Mouse (Mus musculus): ENCODE data around the gene Ms4a3. TPM values are rescaled to one million over a fixed set of nuclear protein-coding genes. Genes with fewer than 3 reads are reported as not detected.

Ms4a3 gene
- polyA plus RNA-seq, 1 experiment from 2014 or later = 0.12 TPM

DNA sequence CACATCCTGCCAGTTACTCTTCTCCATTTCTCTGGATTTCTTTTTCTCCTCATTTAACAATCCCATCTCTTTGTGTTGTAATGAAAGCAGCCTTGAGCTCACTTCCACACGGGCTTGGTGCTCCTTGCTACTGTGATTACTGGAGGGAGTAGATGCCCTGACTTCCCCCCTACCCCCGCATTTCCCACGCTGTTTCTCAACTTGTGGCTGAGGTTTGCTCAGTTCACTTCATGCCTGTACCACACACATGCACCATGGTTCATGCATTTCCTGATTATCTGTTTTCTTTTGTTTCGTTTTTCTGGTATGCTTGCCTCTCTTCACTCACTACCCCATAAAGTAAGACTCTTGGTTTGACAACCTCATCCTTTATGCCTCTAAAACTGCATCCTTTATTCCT lies 51.4 kb downstream of the Ms4a3 start:
- WGBS = 53% methylated on average over 4 of the region's 4 CpGs
- Histone ChIP-seq H3K36me3 (no peaks in the 10 kb centered on the region), H3K27me3 (replicated peaks) (no peaks in the 10 kb centered on the region), H3K9ac (no peak overlapping the region), H3K4me1 (no peaks in the 10 kb centered on the region), H3K27ac (replicated peaks) (no peak overlapping the region), H3K9me3 (no peaks in the 10 kb centered on the region), H3K4me2 (no peak overlapping the region), H3K4me3 (no peak overlapping the region)
- ATAC-seq (ENCODE audit: extremely low read depth, insufficient number of reproducible peaks, low FRiP score, low TSS enrichment) = no peak

Other genes with a start within 250 kb of the Ms4a3 start
- gene Ms4a4c, start 236.1 kb downstream of the Ms4a3 start, polyA plus RNA-seq (2015; fragmentation: Nextera tagmentation; extraction: Ambion mirVana) = 0.27 and 1.3 TPM in 2 replicates
- gene Ms4a4b, start 197.3 kb downstream of the Ms4a3 start, polyA plus RNA-seq (2015; fragmentation: Nextera tagmentation; extraction: Ambion mirVana) = not detected in 2 replicates
- 2.8 and 3.7 TPM in 2 replicates for gene Ms4a6c, start 171.5 kb downstream of the Ms4a3 start, polyA plus RNA-seq (2015; fragmentation: Nextera tagmentation; extraction: Ambion mirVana)
- gene Gm8369, start 154.9 kb downstream of the Ms4a3 start, polyA plus RNA-seq (2015; fragmentation: Nextera tagmentation; extraction: Ambion mirVana) = not detected in 2 replicates
- 3.0 and 3.7 TPM in 2 replicates for gene Ms4a6b, start 124.3 kb downstream of the Ms4a3 start, polyA plus RNA-seq (2015; fragmentation: Nextera tagmentation; extraction: Ambion mirVana)
- 0.37 and 0.47 TPM in 2 replicates for gene Ms4a4d, start 104.0 kb downstream of the Ms4a3 start, polyA plus RNA-seq (2015; fragmentation: Nextera tagmentation; extraction: Ambion mirVana)
- gene Ms4a6d, start 36.0 kb downstream of the Ms4a3 start, polyA plus RNA-seq (2015; fragmentation: Nextera tagmentation; extraction: Ambion mirVana) = 1.7 and 2.6 TPM in 2 replicates
- not detected in 2 replicates for gene Ms4a2, start 17.1 kb downstream of the Ms4a3 start, polyA plus RNA-seq (2015; fragmentation: Nextera tagmentation; extraction: Ambion mirVana)
- not detected in 2 replicates for gene Oosp2, start 19.7 kb upstream of the Ms4a3 start, polyA plus RNA-seq (2015; fragmentation: Nextera tagmentation; extraction: Ambion mirVana)
- gene Oosp1, start 50.3 kb upstream of the Ms4a3 start, polyA plus RNA-seq (2015; fragmentation: Nextera tagmentation; extraction: Ambion mirVana) = not detected in 2 replicates
- gene Oosp3, start 56.2 kb upstream of the Ms4a3 start, polyA plus RNA-seq (2015; fragmentation: Nextera tagmentation; extraction: Ambion mirVana) = not detected in 2 replicates
- gene Gif, start 106.7 kb upstream of the Ms4a3 start, polyA plus RNA-seq (2015; fragmentation: Nextera tagmentation; extraction: Ambion mirVana) = not detected in 2 replicates
- gene Mrpl16, start 129.5 kb upstream of the Ms4a3 start, polyA plus RNA-seq (2015; fragmentation: Nextera tagmentation; extraction: Ambion mirVana) = 63.4 and 69.6 TPM in 2 replicates
- 4.6 and 5.2 TPM in 2 replicates for gene Stx3, start 178.6 kb upstream of the Ms4a3 start, polyA plus RNA-seq (2015; fragmentation: Nextera tagmentation; extraction: Ambion mirVana)
- gene Olfr1417, start 198.4 kb upstream of the Ms4a3 start, polyA plus RNA-seq (2015; fragmentation: Nextera tagmentation; extraction: Ambion mirVana) = not detected in 2 replicates
- gene Olfr1418, start 220.2 kb upstream of the Ms4a3 start, polyA plus RNA-seq (2015; fragmentation: Nextera tagmentation; extraction: Ambion mirVana) = not detected in 2 replicates
- not detected in 2 replicates for gene Olfr1419, start 234.3 kb upstream of the Ms4a3 start, polyA plus RNA-seq (2015; fragmentation: Nextera tagmentation; extraction: Ambion mirVana)
- gene Olfr1420, start 245.7 kb upstream of the Ms4a3 start, polyA plus RNA-seq (2015; fragmentation: Nextera tagmentation; extraction: Ambion mirVana) = not detected in 2 replicates

All from heart, embryonic 13.5 days (tissue).